Mouse (Mus musculus) testis, adult 2 months (tissue): Measurements from ENCODE around the gene Nxnl1. TPM values are rescaled to one million over a fixed set of nuclear protein-coding genes. Genes with fewer than 3 reads are reported as not detected.
A peak's percentile ranks its signal among the peaks of the same experiment; 100 is the strongest.

Source experiments
- H3K27ac ChIP-seq: fragments of 200-500 bp; 2 replicates; pipeline ENCODE4 v1.5.1; 2012; ENCODE audit warnings: low read depth, low read length; ENCODE audit not compliant: control insufficient read depth, insufficient read depth
- H3K27me3 ChIP-seq: fragments of 200-500 bp; 2 replicates; pipeline ENCODE4 v1.6.1; 2012; ENCODE audit warnings: mild to moderate bottlenecking, low read length, moderate library complexity; ENCODE audit not compliant: control insufficient read depth, insufficient read depth
- H3K36me3 ChIP-seq: fragments of 200-500 bp; 2 replicates; pipeline ENCODE4 v1.6.1; 2012; ENCODE audit warnings: mild to moderate bottlenecking, low read length; ENCODE audit not compliant: control insufficient read depth, insufficient read depth
- H3K4me1 ChIP-seq: fragments of 200-500 bp; 2 replicates; pipeline ENCODE4 v1.6.1; 2012; ENCODE audit warnings: low read length; ENCODE audit not compliant: control insufficient read depth, insufficient read depth
- H3K4me3 ChIP-seq: fragments of 200-500 bp; 2 replicates; pipeline ENCODE4 v1.5.1; 2012; ENCODE audit warnings: low read depth, mild to moderate bottlenecking, low read length, moderate library complexity, mixed read lengths; ENCODE audit not compliant: control insufficient read depth
- CTCF ChIP-seq: fragments of 200-500 bp; IDR thresholded peaks from 2 replicates; pipeline ENCODE4 v1.5.1; 2012; ENCODE audit warnings: low read depth, mild to moderate bottlenecking, inconsistent platforms, low read length, moderate library complexity; ENCODE audit not compliant: control insufficient read depth, insufficient read depth, insufficient replicate concordance
- POLR2A ChIP-seq: fragments of 200-500 bp; IDR thresholded peaks from 2 replicates; pipeline ENCODE4 v1.6.1; 2012; ENCODE audit warnings: low read depth, mild to moderate bottlenecking, inconsistent platforms, low read length, moderate library complexity; ENCODE audit not compliant: control insufficient read depth
- polyA plus RNA-seq: library from polyadenylated mRNA; depleted of rRNA; stranded (reverse); fragments of >200 nt; gene quantifications from 2 replicates; pipeline ENCODE4 v1.2.3, GENCODE M21; 2012

Nxnl1 gene
- polyA plus RNA-seq, 1 experiment, result 0.47 TPM

- H3K4me1 ChIP-seq, result peaks cover 4% of the 10 kb centered on the region
- H3K27ac ChIP-seq, result no peak overlapping the region
- H3K27me3 ChIP-seq, result no peaks in the 10 kb centered on the region
- no peak for TF ChIP-seq CTCF
- TF ChIP-seq POLR2A, result no peak
- H3K4me3 ChIP-seq, result no peak overlapping the region
- H3K36me3 ChIP-seq, result no peaks in the 10 kb centered on the region; the same call in 1 of the 2 replicates
These were observed 12.6 kb upstream of the Nxnl1 start for GRCm38 (mm10) chr8:71579009-71579408.

GRCm38 (mm10) chr8:71577856-71578387, 11.5 kb upstream of the Nxnl1 start:
- TF ChIP-seq CTCF (no peak), POLR2A (no peak)

GRCm38 (mm10) chr8:71575020-71575419, 8.6 kb upstream of the Nxnl1 start:
- Histone ChIP-seq H3K27ac (no peak overlapping the region), H3K4me3 (no peak overlapping the region), H3K27me3 (no peaks in the 10 kb centered on the region), H3K36me3 (no peaks in the 10 kb centered on the region), H3K4me1 (peaks cover 17% of the 10 kb centered on the region)
- no peak for TF ChIP-seq POLR2A
- no peak for TF ChIP-seq CTCF

More at GRCm38 (mm10) chr8:71577856-71578387, 11.5 kb upstream of the Nxnl1 start:
- H3K4me3 ChIP-seq, result no peak overlapping the region
- peaks cover 4% of the 10 kb centered on the region for H3K4me1 ChIP-seq
- no peak overlapping the region for H3K27ac ChIP-seq
- H3K27me3 ChIP-seq, result no peaks in the 10 kb centered on the region
- no peaks in the 10 kb centered on the region; the same call in 1 of the 2 replicates for H3K36me3 ChIP-seq

GRCm38 (mm10) chr8:71574426-71574825, 8.0 kb upstream of the Nxnl1 start:
- no peak for TF ChIP-seq CTCF
- TF ChIP-seq POLR2A, result no peak

GRCm38 (mm10) chr8:71572847-71573633, 6.6 kb upstream of the Nxnl1 start:
- no peak overlapping the region for H3K4me3 ChIP-seq

More at GRCm38 (mm10) chr8:71574426-71574825, 8.0 kb upstream of the Nxnl1 start:
- Histone ChIP-seq H3K4me3 (no peak overlapping the region), H3K27me3 (no peaks in the 10 kb centered on the region), H3K4me1 (peaks cover 16% of the 10 kb centered on the region), H3K36me3 (no peaks in the 10 kb centered on the region), H3K27ac (no peak overlapping the region)

GRCm38 (mm10) chr8:71572077-71572476, 5.7 kb upstream of the Nxnl1 start:
- peaks cover 27% of the 10 kb centered on the region for H3K4me1 ChIP-seq
- no peak overlapping the region for H3K27ac ChIP-seq
- TF ChIP-seq CTCF (no peak), POLR2A (no peak)
- H3K4me3 ChIP-seq, result peak overlapping the region; percentile 21; the same call in 1 of the 2 replicates
- no peaks in the 10 kb centered on the region for H3K27me3 ChIP-seq
- H3K36me3 ChIP-seq, result no peaks in the 10 kb centered on the region

More at GRCm38 (mm10) chr8:71572847-71573633, 6.6 kb upstream of the Nxnl1 start:
- TF ChIP-seq CTCF (no peak), POLR2A (no peak)
- Histone ChIP-seq H3K4me1 (peaks cover 27% of the 10 kb centered on the region), H3K27me3 (no peaks in the 10 kb centered on the region), H3K27ac (no peak overlapping the region), H3K36me3 (no peaks in the 10 kb centered on the region)

GRCm38 (mm10) chr8:71570291-71570954, 4.0 kb upstream of the Nxnl1 start:
- Histone ChIP-seq H3K27ac (peak overlapping the region; percentile 94), H3K4me1 (peaks cover 27% of the 10 kb centered on the region), H3K36me3 (no peaks in the 10 kb centered on the region), H3K4me3 (peak overlapping the region; percentile 98), H3K27me3 (no peaks in the 10 kb centered on the region)
- TF ChIP-seq CTCF, result no peak
- TF ChIP-seq POLR2A, result peak; percentile 36; the same call in 1 of the 2 replicates
